In genomic region chr1:34738386-34739067, GRCm38 (mm10) we compare ENCODE assay signal across 8 mouse cellular contexts.
DNase-seq lines count a peak whose midpoint lies in the region; ATAC-seq lines count a peak whose summit lies in the region.

No protein-coding gene starts in this region.

- H3K9ac ChIP-seq in heart, embryonic 11.5 days (ENCODE audit: low read depth, low read length), result no peak overlapping the region

- no peak overlapping the region for H3K4me2 ChIP-seq in heart, embryonic 11.5 days

- no peaks in the 10 kb centered on the region for H3K27me3 ChIP-seq in heart, embryonic 11.5 days (ENCODE audit: control insufficient read depth, insufficient read depth, low read length)

- WGBS in heart, embryonic 11.5 days (ENCODE audit: insufficient replicate concordance), result 44% methylated on average over 14 of the region's 14 CpGs

- no peaks in the 10 kb centered on the region for H3K36me3 ChIP-seq in heart, embryonic 11.5 days (ENCODE audit: control insufficient read depth, insufficient read depth, low read length)

- H3K9me3 ChIP-seq in heart, embryonic 11.5 days (replicated peaks; ENCODE audit: control insufficient read depth, low read length), result no peaks in the 10 kb centered on the region

- H3K4me1 ChIP-seq in heart, embryonic 11.5 days (ENCODE audit: control insufficient read depth, insufficient read depth, low read length), result no peaks in the 10 kb centered on the region

- H3K4me3 ChIP-seq in heart, embryonic 11.5 days (ENCODE audit: low read depth, low read length), result no peak overlapping the region

- DNase-seq in heart, adult 11 months, result peak; percentile 87
- DNase-seq in adrenal gland, adult (ENCODE audit: inconsistent age in 2 of 2, low spot score in 1 of 2), result peak; percentile 63 to 88
- peak; percentile 83 for DNase-seq in embryo, embryonic 10 days (ENCODE audit: low spot score)
- DNase-seq in heart, postnatal 4 days, result peak; percentile 72
- peak; percentile 82 to 87 for DNase-seq in left cerebral cortex, adult 18-20 months (ENCODE audit: low spot score in 2 of 2)
- peak; percentile 18 to 22 for DNase-seq in spleen, postnatal 36 days (ENCODE audit: low spot score in 2 of 2)

- H3K27ac ChIP-seq in heart, embryonic 11.5 days (ENCODE audit: low read depth, low read length), result no peak overlapping the region

- no peak; the same call in 1 of the 2 replicates for ATAC-seq in heart, embryonic 11.5 days (replicated peaks; ENCODE audit: insufficient number of reproducible peaks, low FRiP score, low TSS enrichment)
- ATAC-seq in megakaryocyte progenitor cell, adult 5-6 weeks (replicated peaks; ENCODE audit: poor library complexity), result peak; percentile 76

Comparison
In these comparisons a context has a peak if more than half of its experiments do, and no peak if none do; other contexts are left out.
1. DNase-seq: peak in every context shown above with its lines; median percentile 87 in heart, adult 11 months; 84 in left cerebral cortex, adult 18-20 months; 83 in embryo, embryonic 10 days; 76 in adrenal gland, adult; 72 in heart, postnatal 4 days; 20 in spleen, postnatal 36 days.